Mouse (Mus musculus) midbrain, postnatal 0 days (tissue): ENCODE results near the gene Synpo2. TPM values are rescaled to one million over a fixed set of nuclear protein-coding genes. Genes with fewer than 3 reads are reported as not detected.

Source experiments
- ATAC-seq: fragments of 200-750 bp; cut with Nextera tagmentation; 2 replicates; pipeline ENCODE4 v1.8.0; 2017; ENCODE audit warnings: moderate number of reproducible peaks, mild to moderate bottlenecking, moderate TSS enrichment, moderate library complexity; ENCODE audit not compliant: low FRiP score
- DNase-seq: peaks from one replicate; pipeline ENCODE4 v3.0.0-alpha.2; 2015; ENCODE audit warnings: low spot score
- H3K27ac ChIP-seq: fragments of 300-500 bp; sonication (generic); 2 replicates; pipeline ENCODE4 v1.5.1; 2014; ENCODE audit warnings: low read depth, mild to moderate bottlenecking, low read length, mixed read lengths
- H3K27me3 ChIP-seq: fragments of 300-500 bp; sonication (generic); 2 replicates; pipeline ENCODE4 v1.6.1; 2014; ENCODE audit warnings: low read length, control low read depth, mixed read lengths; ENCODE audit not compliant: insufficient read depth
- H3K36me3 ChIP-seq: fragments of 300-500 bp; sonication (generic); 2 replicates; pipeline ENCODE4 v1.6.1; 2014; ENCODE audit warnings: low read length, control low read depth, mixed read lengths; ENCODE audit not compliant: insufficient read depth
- H3K4me1 ChIP-seq: fragments of 300-500 bp; sonication (generic); 2 replicates; pipeline ENCODE4 v1.6.1; 2014; ENCODE audit warnings: mild to moderate bottlenecking, control low read depth, antibody characterized with exemption, low read length, mixed read lengths; ENCODE audit not compliant: insufficient read depth
- H3K4me2 ChIP-seq: fragments of 300-500 bp; sonication (generic); 2 replicates; pipeline ENCODE4 v1.6.1; 2014; ENCODE audit warnings: low read depth, mild to moderate bottlenecking, low read length, mixed read lengths; ENCODE audit not compliant: poor library complexity, severe bottlenecking
- H3K4me3 ChIP-seq: fragments of 300-500 bp; sonication (generic); 2 replicates; pipeline ENCODE4 v1.5.1; 2014; ENCODE audit warnings: low read depth, mild to moderate bottlenecking, low read length, moderate library complexity
- H3K9ac ChIP-seq: fragments of 300-500 bp; sonication (generic); replicated peaks from 2 replicates; pipeline ENCODE4 v1.6.1; 2014; ENCODE audit warnings: mild to moderate bottlenecking, low read length, moderate library complexity, mixed read lengths; ENCODE audit not compliant: poor library complexity, severe bottlenecking
- H3K9me3 ChIP-seq: fragments of 300-500 bp; sonication (generic); 2 replicates; pipeline ENCODE4 v1.6.1; 2016; ENCODE audit warnings: low read length, control low read depth
- CTCF ChIP-seq: IDR thresholded peaks from 2 replicates; pipeline ENCODE4 v1.5.1; 2016; ENCODE audit warnings: antibody characterized with exemption, mild to moderate bottlenecking
- WGBS: fragments of 180-500 bp; shearing (Covaris S2); extraction: QIAGEN DNeasy Blood & Tissue Kit; methylation state at CpG from one replicate; pipeline ENCODE4 v1.1.7; 2014; 5-methylcytosine and 5-hydroxymethylcytosine counted together
- polyA plus RNA-seq: library from polyadenylated mRNA; unstranded; fragments of >200 nt; fragmentation: Nextera tagmentation; extraction: Ambion mirVana; gene quantifications from 2 replicates; pipeline ENCODE4 v1.2.1, GENCODE M21; 2015
- total RNA-seq: library from RNA; depleted of rRNA; stranded (reverse); fragments of >200 nt; gene quantifications from 2 replicates; pipeline ENCODE4 v1.2.3, GENCODE M21; 2014; rRNA removed

Gene Synpo2
- total RNA-seq (1.2 and 1.8 TPM in 2 replicates), polyA plus RNA-seq (1.6 and 2.9 TPM in 2 replicates)

DNA sequence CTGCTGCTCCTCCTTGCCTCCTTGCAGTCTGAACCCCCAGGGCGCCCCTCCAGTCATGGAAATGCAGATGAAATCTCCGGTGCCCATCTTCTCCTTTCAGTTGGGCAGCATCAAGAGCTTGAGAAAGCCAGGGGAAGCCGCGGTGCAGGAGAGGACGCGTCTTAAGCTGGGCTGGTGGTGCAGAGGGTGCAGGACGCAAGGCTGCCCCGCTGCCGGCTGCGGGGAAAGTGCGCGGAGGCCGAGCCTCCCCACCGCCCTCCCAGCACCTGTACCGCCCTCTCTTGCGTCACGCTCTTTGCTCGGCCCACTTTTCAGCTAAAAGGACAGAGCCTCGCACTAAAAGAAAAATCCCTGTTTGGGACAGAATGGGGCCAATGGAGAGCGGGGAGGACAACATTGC lies at the start of gene Synpo2:
TSS of gene Synpo2 (minus strand) at position 229 of the 400 bp plus-strand sequence.
- 0 out of 2 replicates have a peak, but pooled peaks cover 2% of the 10 kb centered on the region for H3K4me1 ChIP-seq
- no peaks in the 10 kb centered on the region for H3K36me3 ChIP-seq
- peak within 1 kb of the TSS; percentile 72 for H3K4me2 ChIP-seq
- no peak for TF ChIP-seq CTCF
- H3K27ac ChIP-seq: no peak within 1 kb of the TSS
- WGBS: under 1% methylated on average over 20 of the region's 20 CpGs
- peak within 1 kb of the TSS; percentile 46 for H3K9ac ChIP-seq
- H3K27me3 ChIP-seq: no peaks in the 10 kb centered on the region
- peak; percentile 57; the same call in 1 of the 2 replicates for ATAC-seq
- H3K9me3 ChIP-seq: no peaks in the 10 kb centered on the region
- DNase-seq: peak; percentile 52
- H3K4me3 ChIP-seq: peak within 1 kb of the TSS; percentile 46

DNA sequence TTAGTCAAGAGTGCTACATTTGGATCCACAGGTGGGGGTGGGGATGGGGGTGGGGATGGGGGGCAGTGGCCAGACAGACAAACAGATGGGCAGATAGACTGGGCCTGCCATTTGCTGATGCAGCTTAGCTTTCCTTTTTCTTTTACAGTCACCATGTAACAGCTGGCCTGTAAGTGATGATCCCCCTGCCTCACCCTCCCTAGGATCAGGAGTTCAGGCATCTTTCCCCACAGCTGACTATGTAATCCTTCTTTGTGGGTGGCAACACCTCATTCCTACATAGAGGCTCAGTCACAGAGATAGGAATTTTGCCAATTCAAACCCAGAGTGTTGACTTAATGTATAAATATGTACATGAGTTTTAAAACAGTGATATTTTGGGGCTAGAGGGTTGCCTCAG lies 49.7 kb upstream of the Synpo2 start:
- no peak for DNase-seq
- H3K36me3 ChIP-seq: no peaks in the 10 kb centered on the region
- no peak for ATAC-seq
- H3K27me3 ChIP-seq: no peaks in the 10 kb centered on the region
- H3K4me2 ChIP-seq: no peak overlapping the region
- no peak overlapping the region for H3K9ac ChIP-seq
- no peak overlapping the region for H3K4me3 ChIP-seq
- no peaks in the 10 kb centered on the region for H3K9me3 ChIP-seq
- no peak for TF ChIP-seq CTCF
- no peak overlapping the region for H3K27ac ChIP-seq
- no peaks in the 10 kb centered on the region for H3K4me1 ChIP-seq

- no peak for ATAC-seq
- 96% methylated on average over 5 of the region's 5 CpGs for WGBS
- DNase-seq: no peak
- Histone ChIP-seq H3K27me3 (no peaks in the 10 kb centered on the region), H3K4me2 (no peak overlapping the region), H3K9me3 (no peaks in the 10 kb centered on the region), H3K4me3 (no peak overlapping the region), H3K36me3 (peaks cover 3% of the 10 kb centered on the region), H3K27ac (no peak overlapping the region), H3K4me1 (no peaks in the 10 kb centered on the region), H3K9ac (no peak overlapping the region)
- no peak for TF ChIP-seq CTCF
Observed at GRCm38 (mm10) chr3:123284284-123284683, 48.3 kb upstream of the Synpo2 start.

GRCm38 (mm10) chr3:123282866-123283615 lies 47.1 kb upstream of the Synpo2 start:
- H3K4me2 ChIP-seq: no peak overlapping the region
- peaks cover 3% of the 10 kb centered on the region for H3K36me3 ChIP-seq
- no peak overlapping the region for H3K4me3 ChIP-seq
- H3K27me3 ChIP-seq: no peaks in the 10 kb centered on the region
- H3K4me1 ChIP-seq: no peaks in the 10 kb centered on the region
- H3K9ac ChIP-seq: no peak overlapping the region
- DNase-seq: no peak
- 86% methylated on average over 12 of the region's 12 CpGs for WGBS
- no peaks in the 10 kb centered on the region for H3K9me3 ChIP-seq
- TF ChIP-seq CTCF: no peak
- H3K27ac ChIP-seq: no peak overlapping the region
- ATAC-seq: no peak

GRCm38 (mm10) chr3:123267741-123268201 lies 31.8 kb upstream of the Synpo2 start:
- Histone ChIP-seq H3K9ac (peak overlapping the region; percentile 69), H3K4me1 (no peaks in the 10 kb centered on the region), H3K9me3 (no peaks in the 10 kb centered on the region), H3K4me2 (peak overlapping the region; percentile 89), H3K27me3 (no peaks in the 10 kb centered on the region), H3K36me3 (peaks cover 7% of the 10 kb centered on the region; the same call in 1 of the 2 replicates), H3K4me3 (peak overlapping the region; percentile 75), H3K27ac (0 out of 2 replicates have a peak overlapping the region, but pooled peaks have one; percentile 43)
- WGBS: under 1% methylated on average over 25 of the region's 25 CpGs
- no peak for TF ChIP-seq CTCF
- ATAC-seq (peak; percentile 44), DNase-seq (peak; percentile 30)
